Mouse (Mus musculus): ENCODE data around the gene Card10.

Gene Card10

DNA sequence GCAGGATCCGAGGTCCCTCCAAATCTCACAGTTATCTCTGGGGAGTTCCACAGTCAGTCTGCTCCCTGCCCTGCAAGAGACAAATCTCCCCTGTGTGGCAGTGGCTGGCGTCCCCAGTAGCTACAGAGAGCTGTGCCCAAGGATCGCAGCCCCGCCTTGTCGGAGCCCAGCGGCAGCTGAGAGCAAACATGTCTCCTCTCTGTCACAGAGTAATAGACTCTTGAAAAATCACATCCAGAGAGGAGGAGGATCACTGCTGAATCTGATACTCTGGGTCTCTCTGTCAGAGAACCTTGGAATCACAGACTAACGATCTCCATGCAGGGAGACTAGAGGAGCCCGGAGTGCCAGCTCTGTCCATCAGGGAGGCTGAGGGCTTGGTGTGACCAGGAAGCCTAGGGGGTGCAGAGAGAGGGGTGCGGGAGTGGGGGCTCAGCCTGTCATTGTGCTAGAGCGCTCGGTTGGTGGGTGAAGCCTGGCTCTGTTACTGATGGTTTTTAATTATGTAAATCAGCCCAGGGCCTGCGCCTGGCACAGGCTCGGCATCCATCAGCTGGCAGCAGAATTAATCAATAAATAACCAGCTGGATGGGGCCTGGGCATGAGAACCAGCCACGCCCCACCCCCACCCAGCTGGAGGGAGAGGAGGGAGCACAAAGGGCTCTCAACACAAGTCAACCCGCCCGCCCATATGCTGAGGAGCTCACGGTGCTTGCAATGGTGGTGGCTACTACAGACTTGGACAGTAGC lies 67.2 kb downstream of the Card10 start:
- DNase-seq (ENCODE audit: low spot score in 2 of 2): no peak

DNA sequence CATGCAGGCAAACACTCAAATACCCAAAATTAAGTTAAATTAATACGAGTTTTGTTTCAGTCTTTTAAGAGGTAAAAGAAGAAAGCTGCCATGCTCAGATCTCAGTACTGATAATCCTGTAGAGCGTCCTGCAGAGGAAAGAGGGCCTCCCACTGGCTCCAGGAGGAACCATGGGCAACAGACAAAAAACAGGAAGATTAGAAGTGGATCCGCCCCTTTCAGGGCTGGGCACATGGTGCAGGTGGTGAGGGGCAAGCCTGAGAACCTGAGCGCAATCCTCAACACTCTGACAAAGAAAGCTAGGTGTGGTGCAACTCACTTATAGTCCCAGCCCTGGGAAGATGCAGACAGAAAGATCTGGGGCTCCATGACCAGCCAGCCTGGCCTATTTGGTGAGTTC lies 71.0 kb downstream of the Card10 start:
- DNase-seq (ENCODE audit: low spot score in 2 of 2): no peak

DNA sequence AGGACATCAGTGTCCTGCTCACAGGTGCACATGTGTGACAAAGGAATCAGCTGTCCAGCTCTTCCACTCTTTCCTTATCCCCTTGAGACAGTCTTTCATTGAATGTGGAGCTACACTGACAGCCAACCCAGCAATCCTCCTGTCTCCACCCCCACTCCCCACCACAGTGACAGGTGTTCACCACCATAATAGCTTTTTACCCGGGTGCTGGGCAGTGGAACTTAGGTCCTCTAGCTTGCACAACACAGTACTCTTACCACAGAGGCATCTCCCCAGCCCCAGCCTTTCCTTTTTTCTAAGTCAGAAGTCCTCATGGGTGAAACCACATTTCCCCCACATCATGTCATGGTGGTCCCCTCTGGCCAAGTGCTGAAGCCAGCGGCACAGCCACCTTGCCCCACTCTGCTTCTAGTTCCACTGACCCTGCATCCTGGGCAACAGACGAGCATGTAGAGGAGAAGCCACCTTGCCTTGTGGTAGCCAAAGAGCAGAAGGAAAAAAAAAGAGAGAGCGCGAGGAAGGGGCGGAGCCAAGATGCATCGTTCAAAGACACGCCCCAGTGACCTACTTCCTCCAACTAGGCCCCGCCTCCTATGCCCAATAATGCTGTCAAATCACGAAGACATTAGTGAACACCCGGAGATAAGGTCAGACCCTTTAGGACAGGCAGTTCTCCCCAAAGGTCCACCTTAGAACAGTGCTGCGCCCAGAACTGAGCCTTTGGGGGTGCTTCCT lies 72.4 kb downstream of the Card10 start:
- DNase-seq (ENCODE audit: low spot score in 2 of 2): no peak

DNA sequence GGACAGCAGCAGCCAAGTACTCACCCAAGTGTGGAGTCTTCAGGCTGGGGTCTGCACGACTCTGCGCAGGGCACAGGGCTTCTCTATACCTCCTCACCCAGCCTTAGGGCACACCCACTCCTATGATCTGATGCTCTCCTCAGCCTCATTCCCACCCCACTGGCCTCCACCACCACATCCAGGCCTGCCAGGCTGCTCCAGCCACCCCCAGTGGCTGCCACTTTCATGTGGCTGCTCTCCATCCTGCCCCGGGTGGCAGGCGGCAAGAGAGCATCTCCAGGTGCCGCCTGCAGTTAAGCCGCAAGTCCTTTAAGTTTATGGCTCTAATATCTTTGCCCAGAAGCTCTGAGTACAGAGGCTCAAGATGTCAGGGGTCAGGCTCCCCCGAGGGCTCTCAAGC lies 76.1 kb downstream of the Card10 start:
- DNase-seq (ENCODE audit: low spot score in 2 of 2): no peak

Data from right cerebral cortex, adult 2 months (tissue).